Mouse (Mus musculus) E14TG2a.4 (cell line): ENCODE data around the gene Arhgef7.
A peak's percentile ranks its signal among the peaks of the same experiment; 100 is the strongest.

ENCODE experiments used
- H3K27me3 ChIP-seq: 2 replicates; pipeline ENCODE4 v1.6.1; 2014; ENCODE audit warnings: low read length, control low read depth; ENCODE audit not compliant: insufficient read depth
- H3K36me3 ChIP-seq: 2 replicates; pipeline ENCODE4 v1.6.1; 2014; ENCODE audit warnings: low read length, control low read depth; ENCODE audit not compliant: insufficient read depth
- H3K4me1 ChIP-seq: replicated peaks from 2 replicates; pipeline ENCODE4 v1.6.1; 2014; ENCODE audit warnings: low read depth, low read length, control low read depth
- H3K4me3 ChIP-seq: replicated peaks from 2 replicates; pipeline ENCODE4 v1.5.1; 2014; ENCODE audit warnings: mild to moderate bottlenecking, low read length
- H3K9me3 ChIP-seq: 2 replicates; pipeline ENCODE4 v1.6.1; 2014; ENCODE audit warnings: low read length, control low read depth
- CTCF ChIP-seq: conservative IDR thresholded peaks from 2 replicates; pipeline ENCODE4 v1.5.1; 2014; ENCODE audit warnings: low read length
- NANOG ChIP-seq: IDR thresholded peaks from 2 replicates; pipeline ENCODE4 v1.6.1; 2014; ENCODE audit warnings: borderline replicate concordance, low read length, mixed read lengths
- POU5F1 ChIP-seq: IDR thresholded peaks from 2 replicates; pipeline ENCODE4 v1.6.1; 2014; ENCODE audit warnings: low read length, borderline replicate concordance

The Arhgef7 gene

DNA sequence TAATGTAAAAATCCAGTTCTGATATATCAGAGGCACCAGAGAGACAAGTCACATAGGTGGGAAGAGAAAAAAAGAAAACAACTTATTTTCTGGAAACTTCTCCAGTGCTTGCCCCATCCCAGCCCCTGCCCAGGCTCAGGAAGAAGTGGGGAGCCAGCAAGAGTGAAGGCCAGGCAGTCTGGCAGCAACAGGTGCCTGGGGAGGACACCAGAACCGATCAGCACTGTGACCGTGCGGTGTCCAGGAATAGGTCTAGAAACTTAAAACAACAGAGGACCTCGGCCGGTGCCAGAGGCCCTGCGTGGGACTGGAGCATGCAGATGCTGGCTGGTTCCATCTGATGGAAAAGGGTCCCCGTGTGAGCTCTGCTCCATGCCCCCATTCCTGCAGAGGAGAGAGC, 30.1 kb upstream of the Arhgef7 start:
- Histone ChIP-seq H3K36me3 (no peaks in the 10 kb centered on the region), H3K27me3 (no peaks in the 10 kb centered on the region), H3K4me3 (no peak overlapping the region), H3K4me1 (peaks cover 49% of the 10 kb centered on the region), H3K9me3 (no peaks in the 10 kb centered on the region)
- TF ChIP-seq NANOG (no peak), POU5F1 (no peak), CTCF (no peak)

DNA sequence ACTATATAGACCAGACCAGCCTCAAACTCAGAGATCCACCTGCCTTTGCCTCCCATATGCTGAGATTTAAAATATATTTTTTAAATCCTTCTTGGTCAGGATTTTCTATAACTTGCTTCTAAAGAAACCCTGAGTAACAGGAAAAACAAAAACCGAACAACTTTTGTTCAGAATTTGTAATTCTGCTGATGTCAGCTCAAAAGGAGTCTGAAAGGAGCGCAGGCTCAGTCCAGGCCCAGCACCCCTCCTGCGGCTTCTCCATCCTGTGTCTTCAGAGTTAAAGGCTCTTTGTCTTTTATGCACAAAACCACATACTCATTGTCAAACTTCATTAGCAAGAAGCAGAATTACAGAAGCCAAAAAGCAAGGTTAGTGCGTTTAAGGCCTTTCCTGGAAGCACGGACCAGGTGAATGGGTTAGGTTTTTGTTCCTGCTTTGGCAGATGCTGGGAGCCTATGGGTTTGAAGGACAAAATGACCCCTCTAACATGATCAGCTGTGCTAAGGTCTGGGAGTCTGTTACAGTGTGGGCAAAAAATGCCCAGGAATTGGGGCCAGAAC, 28.0 kb upstream of the Arhgef7 start:
- H3K36me3 ChIP-seq: no peaks in the 10 kb centered on the region
- no peak for TF ChIP-seq POU5F1
- peak; percentile 38; the same call in 1 of the 2 replicates for TF ChIP-seq NANOG
- no peak for TF ChIP-seq CTCF
- H3K27me3 ChIP-seq: no peaks in the 10 kb centered on the region
- H3K4me3 ChIP-seq: peak overlapping the region; percentile 58
- H3K4me1 ChIP-seq: peaks cover 65% of the 10 kb centered on the region
- H3K9me3 ChIP-seq: no peaks in the 10 kb centered on the region

GRCm38 (mm10) chr8:11700060-11701032, 27.2 kb upstream of the Arhgef7 start:
- Histone ChIP-seq H3K9me3 (no peaks in the 10 kb centered on the region), H3K4me3 (peak overlapping the region; percentile 58), H3K27me3 (no peaks in the 10 kb centered on the region), H3K36me3 (no peaks in the 10 kb centered on the region), H3K4me1 (peaks cover 73% of the 10 kb centered on the region)
- TF ChIP-seq NANOG (no peak), POU5F1 (no peak), CTCF (peak; percentile 85)

GRCm38 (mm10) chr8:11701033-11701362, 26.5 kb upstream of the Arhgef7 start, which contains the start of gene 1700016D06Rik:
TSS of gene 1700016D06Rik (minus strand) at chr8:11701063.
- Histone ChIP-seq H3K4me1 (peaks cover 79% of the 10 kb centered on the region), H3K27me3 (no peaks in the 10 kb centered on the region), H3K36me3 (no peaks in the 10 kb centered on the region), H3K4me3 (peak within 1 kb of the TSS; percentile 58), H3K9me3 (no peaks in the 10 kb centered on the region)
- TF ChIP-seq POU5F1 (no peak), CTCF (no peak), NANOG (no peak)

GRCm38 (mm10) chr8:11701428-11701827, 26.1 kb upstream of the Arhgef7 start:
- peaks cover 84% of the 10 kb centered on the region for H3K4me1 ChIP-seq

GRCm38 (mm10) chr8:11703789-11704188, 23.7 kb upstream of the Arhgef7 start:
- no peaks in the 10 kb centered on the region for H3K27me3 ChIP-seq
- H3K4me3 ChIP-seq: no peak overlapping the region
- H3K36me3 ChIP-seq: no peaks in the 10 kb centered on the region
- H3K4me1 ChIP-seq: peaks cover 94% of the 10 kb centered on the region
- TF ChIP-seq NANOG: no peak
- H3K9me3 ChIP-seq: no peaks in the 10 kb centered on the region

More at GRCm38 (mm10) chr8:11701428-11701827, 26.1 kb upstream of the Arhgef7 start:
- Histone ChIP-seq H3K4me3 (peak overlapping the region; percentile 23; the same call in 1 of the 2 replicates), H3K36me3 (no peaks in the 10 kb centered on the region), H3K27me3 (no peaks in the 10 kb centered on the region), H3K9me3 (no peaks in the 10 kb centered on the region)
- TF ChIP-seq CTCF (no peak), POU5F1 (no peak)

- Histone ChIP-seq H3K4me3 (peak overlapping the region; percentile 55), H3K36me3 (no peaks in the 10 kb centered on the region), H3K27me3 (no peaks in the 10 kb centered on the region), H3K4me1 (peaks cover 94% of the 10 kb centered on the region), H3K9me3 (no peaks in the 10 kb centered on the region)
- TF ChIP-seq NANOG: no peak
- no peak for TF ChIP-seq POU5F1
- no peak for TF ChIP-seq CTCF
Measured at GRCm38 (mm10) chr8:11704716-11705420, 22.7 kb upstream of the Arhgef7 start.

GRCm38 (mm10) chr8:11705818-11706217, 21.7 kb upstream of the Arhgef7 start:
- Histone ChIP-seq H3K27me3 (no peaks in the 10 kb centered on the region), H3K4me3 (peak overlapping the region; percentile 55), H3K9me3 (no peaks in the 10 kb centered on the region), H3K4me1 (peaks cover 95% of the 10 kb centered on the region), H3K36me3 (no peaks in the 10 kb centered on the region)
- TF ChIP-seq POU5F1 (no peak), CTCF (no peak), NANOG (no peak)
